Mouse (Mus musculus): ENCODE data around the gene Tyms.

DNA sequence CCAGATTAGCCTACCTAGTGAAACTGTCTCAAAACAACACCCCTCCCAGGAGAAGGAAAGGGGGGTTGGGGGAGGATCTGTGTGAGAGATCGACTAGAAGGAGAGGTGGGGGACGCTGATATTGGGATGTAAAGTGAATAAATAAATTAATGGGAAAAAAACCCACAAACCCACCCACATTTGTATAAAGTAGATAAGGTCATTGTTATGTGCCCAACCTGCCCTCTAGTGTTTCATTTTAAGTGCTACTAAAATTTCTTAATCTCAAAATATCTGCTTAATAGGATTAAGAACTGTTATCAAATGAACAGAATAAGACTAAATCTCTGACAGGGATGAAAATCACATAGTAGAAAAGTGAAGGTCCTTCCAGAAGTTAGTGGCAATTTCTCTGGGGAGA is 21.0 kb upstream of the Tyms start:
- no peak for TF ChIP-seq CTCF (IDR thresholded peaks at IDR 0.05; ENCODE audit: low read depth, low read length)
- TF ChIP-seq POLR2A (IDR thresholded peaks at IDR 0.05; ENCODE audit: insufficient read depth, low read length): no peak
- no peak for TF ChIP-seq EP300 (IDR thresholded peaks at IDR 0.05; ENCODE audit: insufficient read depth, low read depth, low read length)
